Mouse (Mus musculus): Measurements from ENCODE around the gene Car10. TPM values are rescaled to one million over a fixed set of nuclear protein-coding genes. Genes with fewer than 3 reads are reported as not detected.

The Car10 gene
- polyA plus RNA-seq, 1 experiment from 2014 or later = not detected

DNA sequence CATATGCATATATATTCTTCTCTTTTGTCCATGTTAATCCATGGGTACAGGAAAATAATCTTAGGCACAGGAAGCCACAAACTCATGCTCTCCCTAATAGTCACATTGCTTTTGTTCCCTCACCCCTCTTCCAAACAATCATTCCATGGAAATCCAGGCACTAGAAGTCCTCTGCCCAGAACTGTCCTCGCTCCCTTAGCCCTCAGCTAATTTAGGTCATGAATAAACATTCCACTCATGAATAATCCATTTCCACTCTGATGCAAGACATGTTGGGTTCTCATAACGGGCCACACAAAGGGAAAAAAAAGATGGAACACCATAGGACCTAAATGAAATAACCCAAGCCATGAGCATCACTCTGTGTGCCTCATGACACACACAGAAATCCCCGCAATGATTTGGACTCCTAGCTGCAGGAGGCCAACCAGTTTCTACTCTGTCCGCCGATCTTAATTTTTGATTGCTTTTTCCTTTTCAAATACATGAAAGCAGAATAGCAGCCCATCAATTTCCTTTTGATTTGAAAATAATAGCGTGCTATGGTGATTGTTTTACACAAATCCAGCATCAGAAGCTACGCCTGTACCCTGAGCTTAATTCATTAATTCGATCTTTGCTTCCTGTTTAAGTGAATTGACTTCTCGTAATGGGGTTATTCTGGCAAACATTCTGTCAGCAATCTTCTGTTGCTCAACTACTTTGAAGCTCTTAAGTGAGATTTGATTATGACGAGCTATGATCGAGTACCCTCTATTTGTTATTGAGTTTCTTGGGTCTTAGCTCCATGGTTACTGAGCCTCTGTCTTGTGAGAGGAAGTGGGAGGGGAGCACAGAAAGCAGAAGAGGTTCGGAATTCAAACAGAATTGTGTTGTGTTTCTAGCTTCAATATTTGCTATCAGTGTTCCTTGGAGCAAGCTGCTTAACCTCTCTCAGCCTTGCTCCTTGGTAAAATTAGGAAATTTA lies 350.7 kb downstream of the Car10 start:
- 0 out of 2 replicates have a peak overlapping the region, but pooled peaks have one; percentile 27 for H3K27ac ChIP-seq (ENCODE audit: low read length)
- no peaks in the 10 kb centered on the region for H3K27me3 ChIP-seq (ENCODE audit: control insufficient read depth, insufficient read depth, low read depth, low read length)
- no peak overlapping the region for H3K4me3 ChIP-seq (ENCODE audit: low read length)
- no peaks in the 10 kb centered on the region for H3K36me3 ChIP-seq (ENCODE audit: control insufficient read depth, insufficient read depth, low read length)
- no peaks in the 10 kb centered on the region for H3K4me1 ChIP-seq (replicated peaks; ENCODE audit: control insufficient read depth, insufficient read depth, low read length)
- H3K4me2 ChIP-seq (ENCODE audit: low read depth, low read length) = no peak overlapping the region
- no peak overlapping the region for H3K9ac ChIP-seq (ENCODE audit: low read length)
- WGBS = 31% methylated on average over 12 of the region's 12 CpGs
- peak; percentile 77 for ATAC-seq (ENCODE audit: low read depth)
- no peaks in the 10 kb centered on the region for H3K9me3 ChIP-seq (ENCODE audit: control insufficient read depth, low read length)

DNA sequence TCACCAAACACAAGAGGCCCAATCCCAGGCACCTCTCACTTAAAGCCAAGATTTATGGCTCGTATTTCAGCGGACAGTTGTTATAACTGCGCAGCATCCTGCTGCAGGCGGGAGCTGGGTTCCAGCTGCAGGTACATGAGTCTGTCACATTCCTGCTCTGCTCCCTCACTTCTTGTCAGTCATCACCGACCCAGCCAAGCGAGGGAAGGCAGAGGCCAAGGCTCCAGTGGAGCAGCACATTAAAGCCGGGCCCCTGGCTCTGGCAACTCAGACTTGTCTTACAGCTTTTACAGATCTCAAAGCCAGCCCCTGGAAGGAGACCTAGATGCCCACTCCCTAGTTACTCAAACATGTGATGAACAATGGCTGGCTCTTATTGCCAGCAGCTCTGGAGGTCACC lies 352.7 kb downstream of the Car10 start:
- H3K27me3 ChIP-seq (ENCODE audit: control insufficient read depth, insufficient read depth, low read depth, low read length) = no peaks in the 10 kb centered on the region
- H3K4me2 ChIP-seq (ENCODE audit: low read depth, low read length) = no peak overlapping the region
- 20% methylated on average over 7 of the region's 7 CpGs for WGBS
- no peak for ATAC-seq (ENCODE audit: low read depth)
- H3K4me3 ChIP-seq (ENCODE audit: low read length) = no peak overlapping the region
- H3K27ac ChIP-seq (ENCODE audit: low read length) = no peak overlapping the region
- no peaks in the 10 kb centered on the region for H3K9me3 ChIP-seq (ENCODE audit: control insufficient read depth, low read length)
- H3K36me3 ChIP-seq (ENCODE audit: control insufficient read depth, insufficient read depth, low read length) = no peaks in the 10 kb centered on the region
- no peaks in the 10 kb centered on the region for H3K4me1 ChIP-seq (replicated peaks; ENCODE audit: control insufficient read depth, insufficient read depth, low read length)
- H3K9ac ChIP-seq (ENCODE audit: low read length) = no peak overlapping the region

DNA sequence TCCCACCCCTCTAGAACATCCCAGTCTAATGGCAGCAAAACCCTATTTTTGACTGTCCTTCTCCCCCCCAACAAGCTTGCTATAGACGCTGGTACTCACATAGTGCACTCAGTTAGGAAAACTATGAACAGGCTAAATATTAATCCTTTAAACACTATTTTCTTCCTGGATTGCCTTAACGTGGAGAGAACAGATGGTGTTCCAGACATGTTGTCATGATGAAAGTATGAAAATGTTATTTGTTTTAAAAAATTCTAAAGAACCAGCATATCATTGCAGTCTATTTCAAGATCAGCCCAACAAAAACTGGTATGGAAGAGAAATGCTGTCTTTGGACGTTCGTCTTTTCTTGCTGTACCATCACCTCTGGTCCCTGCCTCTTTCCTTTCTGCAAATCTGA lies 368.4 kb downstream of the Car10 start:
- 70% methylated on average over 4 of the region's 4 CpGs for WGBS
- no peak for ATAC-seq (ENCODE audit: low read depth)

DNA sequence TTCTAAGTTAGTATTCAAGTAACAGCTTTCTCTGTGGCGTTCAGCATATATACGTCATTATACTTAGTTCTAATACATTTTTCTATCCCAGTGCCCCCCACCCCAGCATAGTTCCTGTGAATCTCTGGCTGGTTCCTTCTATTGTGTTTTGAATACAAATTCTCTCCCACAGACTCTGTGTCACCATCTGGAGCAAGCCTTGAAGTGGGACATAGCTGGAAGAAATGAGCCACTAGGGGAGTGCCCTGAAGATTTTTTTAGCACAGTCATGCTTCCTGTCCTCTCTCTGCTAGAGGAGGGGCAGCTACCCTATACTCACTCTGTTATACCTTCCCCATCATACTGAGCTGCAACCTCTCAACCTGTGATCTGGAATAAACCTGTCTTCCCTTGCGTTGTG lies 369.9 kb downstream of the Car10 start:
- Histone ChIP-seq H3K36me3 (ENCODE audit: control insufficient read depth, insufficient read depth, low read length) (no peaks in the 10 kb centered on the region), H3K9me3 (ENCODE audit: control insufficient read depth, low read length) (no peaks in the 10 kb centered on the region), H3K27ac (ENCODE audit: low read length) (no peak overlapping the region), H3K27me3 (ENCODE audit: control insufficient read depth, insufficient read depth, low read depth, low read length) (no peaks in the 10 kb centered on the region), H3K4me2 (ENCODE audit: low read depth, low read length) (no peak overlapping the region), H3K9ac (ENCODE audit: low read length) (no peak overlapping the region), H3K4me3 (ENCODE audit: low read length) (no peak overlapping the region), H3K4me1 (replicated peaks; ENCODE audit: control insufficient read depth, insufficient read depth, low read length) (no peaks in the 10 kb centered on the region)
- 77% methylated on average over 3 of the region's 3 CpGs for WGBS
- no peak for ATAC-seq (ENCODE audit: low read depth)

More for the DNA sequence above, 368.4 kb downstream of the Car10 start:
- Histone ChIP-seq H3K36me3 (ENCODE audit: control insufficient read depth, insufficient read depth, low read length) (no peaks in the 10 kb centered on the region), H3K4me2 (ENCODE audit: low read depth, low read length) (no peak overlapping the region), H3K27ac (ENCODE audit: low read length) (no peak overlapping the region), H3K9ac (ENCODE audit: low read length) (no peak overlapping the region), H3K4me1 (replicated peaks; ENCODE audit: control insufficient read depth, insufficient read depth, low read length) (no peaks in the 10 kb centered on the region), H3K9me3 (ENCODE audit: control insufficient read depth, low read length) (no peaks in the 10 kb centered on the region), H3K27me3 (ENCODE audit: control insufficient read depth, insufficient read depth, low read depth, low read length) (no peaks in the 10 kb centered on the region), H3K4me3 (ENCODE audit: low read length) (no peak overlapping the region)

DNA sequence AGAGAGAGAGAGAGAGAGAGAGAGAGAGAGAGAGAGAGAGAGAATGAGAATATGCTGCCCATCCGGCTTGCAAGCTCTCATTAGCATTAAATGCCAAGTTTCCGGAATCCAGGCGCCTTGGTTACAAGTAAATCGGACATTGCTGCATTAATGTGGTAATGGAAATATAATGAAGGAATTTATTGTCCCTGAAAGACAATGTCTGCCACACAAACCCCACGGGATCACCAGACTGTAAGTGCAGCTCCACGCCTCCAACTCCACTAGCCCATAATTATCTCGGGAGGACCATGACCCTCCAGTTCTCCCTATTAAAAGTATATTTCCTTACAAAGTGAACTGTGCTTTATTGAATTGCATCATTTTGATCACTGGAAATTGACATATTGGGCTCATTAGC lies 372.9 kb downstream of the Car10 start:
- Histone ChIP-seq H3K9ac (ENCODE audit: low read length) (no peak overlapping the region), H3K27ac (ENCODE audit: low read length) (no peak overlapping the region), H3K9me3 (ENCODE audit: control insufficient read depth, low read length) (no peaks in the 10 kb centered on the region), H3K4me1 (replicated peaks; ENCODE audit: control insufficient read depth, insufficient read depth, low read length) (no peaks in the 10 kb centered on the region), H3K36me3 (ENCODE audit: control insufficient read depth, insufficient read depth, low read length) (no peaks in the 10 kb centered on the region), H3K4me3 (ENCODE audit: low read length) (no peak overlapping the region), H3K4me2 (ENCODE audit: low read depth, low read length) (no peak overlapping the region), H3K27me3 (ENCODE audit: control insufficient read depth, insufficient read depth, low read depth, low read length) (no peaks in the 10 kb centered on the region)
- no peak for ATAC-seq (ENCODE audit: low read depth)
- WGBS = 76% methylated on average over 7 of the region's 7 CpGs

DNA sequence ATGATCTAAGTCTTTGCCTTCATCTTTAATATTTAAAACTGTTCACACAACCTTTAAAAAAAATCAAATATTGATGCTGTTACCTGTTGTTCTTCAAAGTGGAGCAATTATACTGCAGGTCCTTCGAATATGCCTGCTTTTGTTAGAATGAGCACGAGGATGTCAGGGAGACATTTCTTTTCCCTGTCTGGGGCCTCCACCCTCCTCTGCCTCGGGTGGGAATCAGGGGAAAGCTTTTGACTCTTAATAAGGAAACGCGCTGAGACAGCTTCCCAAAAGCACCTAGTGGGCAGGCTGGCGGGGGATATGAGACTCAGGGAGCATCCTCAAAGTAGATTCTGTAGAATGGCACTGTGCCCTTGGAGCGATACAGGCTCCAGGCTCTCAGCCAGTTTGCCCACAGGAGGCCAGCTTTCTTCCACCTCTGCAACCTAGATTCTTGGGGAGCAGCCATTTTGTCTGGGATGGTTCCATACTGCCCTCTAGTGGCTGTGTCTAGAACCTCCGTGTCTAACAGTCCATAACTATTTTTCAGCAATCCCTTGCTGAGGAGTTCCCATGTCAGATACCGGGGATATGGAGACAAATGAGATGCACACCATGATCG lies 373.8 kb downstream of the Car10 start:
- Histone ChIP-seq H3K27ac (ENCODE audit: low read length) (no peak overlapping the region), H3K9me3 (ENCODE audit: control insufficient read depth, low read length) (no peaks in the 10 kb centered on the region), H3K4me2 (ENCODE audit: low read depth, low read length) (no peak overlapping the region), H3K9ac (ENCODE audit: low read length) (no peak overlapping the region), H3K4me3 (ENCODE audit: low read length) (no peak overlapping the region), H3K36me3 (ENCODE audit: control insufficient read depth, insufficient read depth, low read length) (no peaks in the 10 kb centered on the region), H3K4me1 (replicated peaks; ENCODE audit: control insufficient read depth, insufficient read depth, low read length) (no peaks in the 10 kb centered on the region), H3K27me3 (ENCODE audit: control insufficient read depth, insufficient read depth, low read depth, low read length) (no peaks in the 10 kb centered on the region)
- ATAC-seq (ENCODE audit: low read depth) = no peak
- WGBS = 37% methylated on average over 10 of the region's 10 CpGs

DNA sequence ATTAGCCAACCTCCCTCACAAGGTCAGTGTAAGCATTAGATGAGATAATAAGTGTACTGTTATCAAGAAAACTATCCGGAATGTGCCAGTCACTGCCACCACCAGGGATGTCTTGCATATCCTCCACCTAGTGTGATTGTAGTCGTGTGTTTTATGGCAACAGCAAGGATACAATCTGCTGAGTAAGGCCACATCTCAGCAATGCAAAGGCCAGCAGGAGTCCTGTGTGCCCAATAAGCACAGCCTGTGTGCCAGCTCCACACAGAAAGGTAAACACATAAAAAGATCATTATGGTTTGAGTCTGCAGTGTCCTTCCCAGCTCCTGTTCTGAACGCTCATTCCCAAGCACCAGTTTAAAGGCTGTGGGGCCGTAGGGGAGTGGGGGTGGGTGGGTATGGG lies 386.8 kb downstream of the Car10 start:
- no peak overlapping the region for H3K9ac ChIP-seq (ENCODE audit: low read length)
- no peaks in the 10 kb centered on the region for H3K9me3 ChIP-seq (ENCODE audit: control insufficient read depth, low read length)
- no peak overlapping the region for H3K4me2 ChIP-seq (ENCODE audit: low read depth, low read length)
- H3K4me3 ChIP-seq (ENCODE audit: low read length) = no peak overlapping the region
- ATAC-seq (ENCODE audit: low read depth) = no peak
- H3K4me1 ChIP-seq (replicated peaks; ENCODE audit: control insufficient read depth, insufficient read depth, low read length) = no peaks in the 10 kb centered on the region
- H3K36me3 ChIP-seq (ENCODE audit: control insufficient read depth, insufficient read depth, low read length) = no peaks in the 10 kb centered on the region
- WGBS = 65% methylated on average over 4 of the region's 4 CpGs
- H3K27me3 ChIP-seq (ENCODE audit: control insufficient read depth, insufficient read depth, low read depth, low read length) = no peaks in the 10 kb centered on the region
- no peak overlapping the region for H3K27ac ChIP-seq (ENCODE audit: low read length)

DNA sequence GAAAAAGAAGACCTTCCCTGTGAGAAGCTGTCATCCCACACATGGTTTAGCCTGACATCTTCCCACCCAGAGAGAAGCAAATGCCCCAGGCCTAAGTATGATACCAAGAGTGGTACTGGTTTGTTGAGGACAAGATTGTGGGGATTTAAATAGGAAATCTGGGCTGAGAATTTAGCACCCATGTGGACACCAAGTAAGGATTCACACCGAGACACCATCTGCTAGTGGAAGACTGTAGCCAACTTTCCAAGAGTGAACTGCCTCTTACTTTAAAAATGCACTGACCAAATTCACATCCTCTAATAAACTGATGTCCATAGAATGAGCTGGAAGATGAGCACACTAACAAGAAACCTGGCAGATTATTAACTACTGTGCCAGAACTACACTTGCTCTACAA lies 389.2 kb downstream of the Car10 start:
- Histone ChIP-seq H3K36me3 (ENCODE audit: control insufficient read depth, insufficient read depth, low read length) (no peaks in the 10 kb centered on the region), H3K4me2 (ENCODE audit: low read depth, low read length) (no peak overlapping the region), H3K4me1 (replicated peaks; ENCODE audit: control insufficient read depth, insufficient read depth, low read length) (no peaks in the 10 kb centered on the region), H3K9ac (ENCODE audit: low read length) (no peak overlapping the region), H3K27ac (ENCODE audit: low read length) (no peak overlapping the region), H3K9me3 (ENCODE audit: control insufficient read depth, low read length) (no peaks in the 10 kb centered on the region), H3K27me3 (ENCODE audit: control insufficient read depth, insufficient read depth, low read depth, low read length) (no peaks in the 10 kb centered on the region), H3K4me3 (ENCODE audit: low read length) (no peak overlapping the region)
- 85% methylated on average over 1 of the region's 1 CpGs for WGBS
- no peak for ATAC-seq (ENCODE audit: low read depth)

DNA sequence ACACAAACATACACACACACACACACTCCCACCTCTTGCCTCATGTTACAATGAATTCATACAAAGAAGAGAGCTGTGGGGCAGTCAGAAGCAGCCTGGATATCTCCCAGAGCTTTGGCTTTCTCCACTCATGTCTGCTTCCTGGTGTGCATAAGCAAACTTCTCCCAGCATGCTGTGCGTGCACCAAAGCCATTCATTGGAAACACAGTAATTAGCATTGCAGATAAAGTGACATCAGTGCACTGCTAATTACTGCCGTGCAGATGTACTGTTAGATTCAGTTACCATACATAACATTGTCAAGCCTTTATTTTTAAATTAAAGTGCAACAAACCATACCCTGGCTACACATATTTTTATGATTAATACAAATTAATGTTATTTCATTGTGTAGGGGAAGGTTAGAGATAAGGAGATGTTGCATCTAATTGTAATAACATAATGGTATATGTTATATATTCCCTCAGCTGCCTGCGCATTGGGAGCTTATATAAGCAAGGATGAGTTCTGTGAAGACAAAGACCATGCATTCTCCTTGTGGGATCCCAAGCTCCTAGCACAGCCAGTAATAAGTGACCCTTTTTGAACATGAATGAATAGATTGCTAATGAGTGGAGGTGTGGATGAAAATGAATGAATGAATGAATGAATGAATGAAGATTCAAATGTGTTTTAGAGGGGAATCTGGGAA lies 390.2 kb downstream of the Car10 start:
- no peak for ATAC-seq (ENCODE audit: low read depth)
- WGBS = 89% methylated on average over 3 of the region's 3 CpGs

More for the DNA sequence above, 390.2 kb downstream of the Car10 start:
- Histone ChIP-seq H3K27ac (ENCODE audit: low read length) (no peak overlapping the region), H3K4me2 (ENCODE audit: low read depth, low read length) (no peak overlapping the region), H3K27me3 (ENCODE audit: control insufficient read depth, insufficient read depth, low read depth, low read length) (no peaks in the 10 kb centered on the region), H3K36me3 (ENCODE audit: control insufficient read depth, insufficient read depth, low read length) (no peaks in the 10 kb centered on the region), H3K4me3 (ENCODE audit: low read length) (no peak overlapping the region), H3K9me3 (ENCODE audit: control insufficient read depth, low read length) (no peaks in the 10 kb centered on the region), H3K9ac (ENCODE audit: low read length) (no peak overlapping the region), H3K4me1 (replicated peaks; ENCODE audit: control insufficient read depth, insufficient read depth, low read length) (no peaks in the 10 kb centered on the region)
